Mouse (Mus musculus): ENCODE measurements around the gene Actrt2.

Gene Actrt2

DNA sequence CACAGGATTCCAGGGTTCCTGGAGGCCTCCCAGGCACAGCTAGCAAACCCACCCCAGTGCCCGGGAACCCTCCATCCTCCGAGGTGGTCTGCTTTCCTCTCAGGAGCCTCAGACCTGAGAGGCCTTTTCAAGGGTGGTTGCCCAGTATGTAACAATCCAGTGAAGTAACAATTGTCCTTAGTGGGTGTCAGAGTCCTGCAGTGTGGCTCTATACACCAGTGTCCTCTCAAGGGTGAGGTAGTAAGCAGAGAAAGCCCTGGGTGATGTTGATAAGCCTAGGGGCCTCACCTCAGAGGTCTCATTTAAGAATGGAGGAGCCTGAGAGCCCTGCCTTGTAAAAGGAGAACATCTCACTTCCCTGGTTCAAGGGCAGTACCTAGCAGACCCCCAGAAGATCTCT, at the start of gene Actrt2:
Gene Actrt2, minus strand, starts transcription at position 101 of the 400 bp plus-strand sequence.
- DNase-seq (ENCODE audit: low spot score) = no peak

DNA sequence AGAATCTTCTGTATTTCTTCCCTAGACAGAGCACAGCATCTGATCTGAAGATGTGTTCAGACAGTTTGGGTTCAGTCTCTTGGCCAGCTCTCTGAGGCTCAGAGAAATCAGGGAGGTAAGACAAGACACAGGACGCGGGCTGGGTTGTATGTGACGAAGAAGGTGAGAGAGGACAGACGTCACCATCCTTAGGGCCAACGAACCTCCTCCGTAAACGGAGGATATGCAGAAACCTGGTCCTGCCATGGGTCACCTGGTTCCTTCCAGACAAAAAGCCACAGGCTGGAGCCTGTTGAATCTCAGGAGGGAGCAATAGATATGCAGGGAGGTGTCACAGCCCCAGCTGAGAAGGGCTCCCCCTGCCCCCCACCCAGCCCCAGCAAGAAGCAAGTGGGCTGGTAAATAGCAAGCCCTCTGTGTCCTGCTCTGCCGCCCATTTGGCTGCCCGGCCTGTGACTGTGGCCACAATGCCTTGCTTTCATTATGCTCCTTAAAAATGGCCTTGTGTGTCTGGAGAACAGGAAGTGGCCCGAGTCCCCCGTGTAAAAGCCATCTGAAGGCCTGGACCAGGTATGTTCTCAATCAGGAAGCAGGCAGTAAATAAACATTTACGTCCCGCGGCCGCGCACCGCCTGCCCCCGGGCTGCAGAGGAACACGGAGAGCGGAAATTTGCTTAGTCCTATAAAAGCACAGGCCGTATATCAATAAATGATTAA, 41.9 kb upstream of the Actrt2 start:
- DNase-seq (ENCODE audit: low spot score) = no peak

DNA sequence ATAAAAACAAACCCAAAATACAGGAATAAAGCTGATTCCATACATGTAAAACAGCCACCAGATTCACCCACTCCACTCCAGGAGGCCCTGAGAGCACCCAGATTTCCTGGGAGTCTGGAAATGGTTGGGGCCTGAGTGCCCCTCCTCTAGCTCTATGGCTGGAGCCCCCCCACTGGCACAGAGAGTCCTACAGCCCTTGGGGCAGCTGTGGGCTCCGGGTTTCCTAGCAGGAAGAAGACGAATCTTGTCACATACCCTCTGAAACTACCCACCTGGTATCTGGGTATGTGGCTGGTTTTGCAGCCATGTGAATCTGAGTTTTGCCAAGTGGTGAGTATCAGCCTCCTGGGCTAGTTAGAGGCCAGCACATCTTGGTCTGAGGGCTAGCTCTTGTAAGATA, 41.1 kb upstream of the Actrt2 start:
- no peak for DNase-seq (ENCODE audit: low spot score)

DNA sequence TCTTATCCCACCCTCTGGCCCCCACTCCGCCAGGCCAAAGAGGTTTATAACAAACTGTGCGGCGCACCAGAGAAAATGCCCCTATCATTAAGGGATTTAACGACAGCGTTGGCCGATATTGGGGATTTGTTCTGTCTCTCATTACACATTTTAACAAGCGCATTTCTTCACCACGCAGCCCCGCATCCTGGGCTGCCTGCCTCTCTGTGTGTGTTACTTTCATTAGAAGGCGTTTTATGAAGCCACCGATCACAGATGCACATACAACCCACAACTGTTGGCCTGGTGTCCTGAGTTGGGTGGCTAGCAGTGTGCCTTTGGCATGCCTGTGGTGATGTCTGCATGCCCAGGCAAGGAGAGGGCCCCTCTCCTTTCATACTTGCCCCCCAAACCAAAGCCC, 40.6 kb upstream of the Actrt2 start:
- DNase-seq (ENCODE audit: low spot score) = no peak

DNA sequence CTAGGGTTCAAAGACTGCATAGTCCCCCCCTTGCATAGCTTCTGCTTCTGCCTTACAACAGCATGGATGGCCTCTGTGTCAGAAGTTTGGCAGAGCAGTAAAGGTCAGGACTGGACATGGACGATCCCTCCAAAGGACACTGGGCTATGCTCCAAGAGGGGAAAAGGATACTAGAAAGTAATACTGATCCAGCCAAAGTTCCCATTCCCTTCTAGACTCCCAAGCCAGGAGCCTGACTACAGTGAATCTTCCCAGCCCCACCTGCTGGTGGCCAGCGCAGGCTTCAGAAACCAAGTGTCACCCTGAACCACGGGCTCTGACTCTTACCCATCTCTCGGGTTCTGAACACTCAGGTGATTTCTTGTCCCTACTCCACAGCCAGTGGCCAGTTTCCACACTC, 39.9 kb upstream of the Actrt2 start:
- no peak for DNase-seq (ENCODE audit: low spot score)

DNA sequence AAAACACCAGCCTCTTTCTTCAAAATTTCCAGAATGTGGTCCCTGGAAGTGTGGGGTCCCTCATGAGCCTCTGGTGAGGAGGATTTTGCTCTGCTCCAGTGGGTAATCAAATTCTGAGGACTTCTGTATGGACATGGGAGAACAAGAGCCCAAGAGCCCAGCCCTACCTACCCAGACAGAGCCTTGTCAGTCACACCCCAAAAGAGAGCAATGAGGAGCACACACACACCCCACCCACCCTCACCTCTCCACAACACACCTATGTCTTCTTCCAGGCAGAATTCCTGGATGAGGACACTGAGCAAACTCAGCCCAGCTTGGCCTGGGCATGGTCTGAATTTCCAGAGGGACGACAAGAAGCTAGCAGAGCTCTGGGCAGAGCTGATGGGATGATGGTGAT, 38.8 kb upstream of the Actrt2 start:
- no peak for DNase-seq (ENCODE audit: low spot score)

DNA sequence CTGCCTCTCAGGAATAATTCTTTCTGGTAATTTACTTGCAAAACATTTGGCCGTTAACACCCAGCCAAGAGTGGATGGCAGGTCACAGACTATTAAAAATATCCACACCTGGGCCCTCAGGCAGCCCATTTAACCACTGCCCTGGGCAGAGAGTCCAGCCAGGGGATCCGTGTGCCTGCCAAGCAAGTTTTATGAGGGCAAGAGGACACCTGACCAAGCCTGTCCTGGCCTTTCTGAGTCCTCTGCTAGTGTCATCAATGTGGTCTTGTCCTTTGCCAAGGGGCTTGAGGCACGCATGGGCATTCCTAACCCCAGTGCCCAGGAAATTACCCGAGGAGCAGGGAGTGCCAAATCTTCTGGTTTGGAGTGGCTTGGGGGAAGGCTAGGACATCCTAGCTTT, 38.0 kb upstream of the Actrt2 start:
- DNase-seq (ENCODE audit: low spot score) = no peak

DNA sequence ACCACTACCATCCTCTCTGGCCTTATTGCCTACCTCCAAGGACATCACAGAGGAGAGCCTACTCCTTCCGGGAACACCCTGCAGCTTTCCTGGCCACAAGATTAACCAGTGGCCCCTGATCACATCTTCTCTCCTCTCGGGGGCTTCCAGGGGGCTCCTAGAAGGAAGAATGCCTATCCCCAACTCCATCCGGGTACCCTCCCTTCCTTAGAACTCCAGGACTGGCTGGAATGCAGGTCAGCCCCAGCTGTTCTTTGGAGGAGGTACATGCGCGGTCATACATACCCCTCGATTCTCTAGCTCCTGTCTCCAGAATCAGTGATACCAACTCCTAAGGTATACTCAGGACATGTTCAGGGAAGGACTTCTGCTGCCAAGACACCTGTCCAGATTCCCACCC, 37.4 kb upstream of the Actrt2 start:
- DNase-seq (ENCODE audit: low spot score) = no peak

DNA sequence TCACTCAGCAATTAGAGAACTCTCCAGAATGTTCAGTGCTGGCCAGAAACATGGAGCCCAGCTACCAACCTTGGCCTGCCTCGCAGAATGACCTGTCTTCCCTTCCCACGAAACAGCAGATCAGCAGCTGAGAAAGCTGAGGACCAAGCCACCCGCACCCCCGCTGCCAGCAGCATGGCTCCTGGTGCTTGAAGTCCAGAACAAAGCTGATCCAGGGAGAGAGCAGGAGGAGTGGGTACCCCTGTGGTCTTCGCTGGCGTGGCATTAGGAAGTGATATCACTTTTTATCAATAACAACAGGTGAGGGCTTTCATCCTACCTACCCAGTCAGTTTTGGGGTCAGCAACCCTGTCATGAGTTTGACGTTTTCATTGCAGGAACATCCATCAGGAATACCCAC, 36.9 kb upstream of the Actrt2 start:
- no peak for DNase-seq (ENCODE audit: low spot score)

DNA sequence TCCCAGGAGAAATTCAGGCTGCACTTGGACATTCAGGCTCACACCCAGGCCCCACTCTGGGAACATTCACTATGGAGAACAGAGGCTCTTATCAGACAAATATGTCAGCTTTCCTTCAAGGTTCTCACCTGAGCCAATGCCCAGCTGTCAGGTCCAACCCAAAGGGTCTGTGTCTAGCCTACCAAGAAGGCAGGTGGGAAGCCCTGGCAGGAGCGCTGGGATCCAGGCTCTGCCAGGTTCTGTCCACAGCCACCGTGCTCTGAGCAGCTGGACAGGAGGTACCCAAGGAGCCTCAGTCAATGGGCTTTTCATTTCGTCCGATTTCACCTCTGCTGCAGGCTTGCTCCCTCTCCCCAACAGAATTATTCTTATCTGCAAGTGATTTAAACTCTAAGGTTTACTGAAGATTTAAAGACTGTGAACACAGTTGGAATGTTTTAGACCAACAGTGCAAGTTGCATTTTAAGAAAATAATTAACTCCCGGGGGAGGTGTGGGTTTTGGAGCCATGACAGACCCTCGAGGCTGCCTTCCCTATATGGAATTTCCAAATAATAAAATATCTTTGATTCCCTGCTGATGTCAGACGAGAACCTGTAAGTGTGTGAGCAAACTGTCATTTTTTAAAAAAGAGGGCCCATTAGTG, 35.9 kb upstream of the Actrt2 start:
- DNase-seq (ENCODE audit: low spot score) = no peak

DNA sequence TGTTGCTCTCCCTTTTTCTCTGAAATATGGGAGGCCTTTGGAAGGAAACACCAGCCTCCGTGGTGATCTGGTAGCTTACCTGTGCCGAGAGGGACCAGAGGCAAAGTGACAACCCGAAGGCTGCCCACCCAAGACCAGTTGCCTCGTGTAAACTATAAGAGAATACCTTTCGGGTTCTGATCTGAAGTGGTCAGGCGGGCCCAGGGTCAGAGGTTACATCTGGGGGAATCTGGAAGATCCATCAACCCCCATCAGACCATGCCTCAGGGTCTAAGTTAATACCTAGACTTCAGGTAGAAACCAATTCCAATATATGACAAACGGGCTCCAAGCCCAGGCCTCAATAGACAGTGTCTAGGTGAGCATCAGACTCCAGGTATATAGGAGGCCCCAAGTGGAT, 35.3 kb upstream of the Actrt2 start:
- no peak for DNase-seq (ENCODE audit: low spot score)

DNA sequence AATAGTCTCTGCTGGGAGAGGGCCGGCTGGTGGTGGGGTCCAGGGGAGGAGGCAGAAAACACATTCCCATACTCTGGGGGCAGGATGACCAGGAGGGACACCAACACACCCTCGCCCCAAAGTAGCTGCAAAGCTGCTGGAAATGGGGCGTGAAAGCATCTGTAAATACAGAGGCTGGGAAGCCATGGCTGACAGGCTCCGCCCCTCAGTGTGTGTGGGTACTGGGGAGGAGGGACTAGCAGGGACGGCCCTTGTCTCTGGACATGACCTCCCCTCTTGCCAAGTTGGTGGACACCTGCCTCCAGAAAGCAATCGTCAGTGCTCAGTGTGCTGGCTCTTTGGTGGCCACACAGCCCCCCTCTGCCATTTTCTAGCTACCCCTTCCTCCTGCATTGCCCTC, 34.5 kb upstream of the Actrt2 start:
- no peak for DNase-seq (ENCODE audit: low spot score)

DNA sequence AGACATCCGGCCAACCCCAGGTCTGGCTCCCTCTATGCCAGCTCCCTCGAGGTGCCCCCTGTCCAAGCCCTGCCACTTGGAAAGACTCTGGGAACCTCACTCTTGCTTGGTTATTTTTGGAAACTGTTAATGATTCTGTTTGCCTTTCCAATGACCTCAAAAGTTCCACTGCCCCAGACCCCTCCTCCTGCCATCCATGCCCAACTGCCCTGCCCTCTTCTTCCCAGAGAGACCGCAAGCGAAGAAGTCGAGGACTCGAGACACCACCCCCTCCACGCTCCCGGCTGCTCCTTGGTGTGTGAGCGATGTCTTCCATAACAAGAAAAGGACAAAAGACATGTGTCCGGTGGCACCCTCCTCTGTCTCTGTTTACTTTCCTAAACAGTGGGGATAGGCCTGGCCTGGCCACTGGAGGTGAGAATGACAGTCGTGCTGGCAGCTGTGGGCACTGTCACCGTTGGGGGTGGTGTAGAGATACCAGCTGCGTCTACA, 33.3 kb upstream of the Actrt2 start:
- no peak for DNase-seq (ENCODE audit: low spot score)

DNA sequence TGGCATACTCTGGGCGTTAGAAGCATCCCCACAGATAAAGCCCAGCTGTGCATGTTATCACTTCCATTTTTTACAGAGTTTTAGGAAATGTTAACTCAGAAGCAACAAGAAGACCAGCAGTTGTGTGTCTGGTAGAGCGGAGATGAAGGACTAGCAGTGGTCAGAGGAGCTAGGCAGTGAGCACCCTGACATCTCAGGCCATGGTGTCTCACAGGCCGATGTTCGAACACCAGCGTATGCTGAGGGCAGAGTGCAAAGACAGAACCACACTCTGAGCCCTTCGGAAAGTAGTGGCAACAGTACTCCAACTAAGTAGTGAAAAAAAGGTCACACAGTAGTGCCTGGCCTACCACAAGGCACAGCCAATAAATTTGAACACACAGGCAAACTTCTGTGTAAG, 32.8 kb upstream of the Actrt2 start:
- no peak for DNase-seq (ENCODE audit: low spot score)

DNA sequence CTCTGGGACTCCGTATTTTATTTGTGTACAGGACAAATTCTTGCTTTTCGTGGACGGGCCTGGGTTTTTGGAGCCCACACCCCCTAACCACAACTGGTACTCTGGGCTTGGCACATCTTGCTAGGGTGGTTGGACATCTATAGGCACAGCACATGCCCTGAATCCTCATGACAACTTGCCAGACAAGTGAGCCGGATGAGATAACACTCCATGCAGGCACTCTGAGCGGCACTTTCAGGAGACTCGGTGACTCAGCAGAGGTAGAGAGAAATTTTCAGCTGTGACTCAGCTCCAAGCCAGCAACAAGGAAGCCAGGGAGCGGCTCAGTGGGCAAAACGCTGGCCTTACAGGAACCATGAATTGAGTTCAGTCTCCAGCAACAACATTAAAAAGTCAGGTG, 31.6 kb upstream of the Actrt2 start:
- DNase-seq (ENCODE audit: low spot score) = no peak

DNA sequence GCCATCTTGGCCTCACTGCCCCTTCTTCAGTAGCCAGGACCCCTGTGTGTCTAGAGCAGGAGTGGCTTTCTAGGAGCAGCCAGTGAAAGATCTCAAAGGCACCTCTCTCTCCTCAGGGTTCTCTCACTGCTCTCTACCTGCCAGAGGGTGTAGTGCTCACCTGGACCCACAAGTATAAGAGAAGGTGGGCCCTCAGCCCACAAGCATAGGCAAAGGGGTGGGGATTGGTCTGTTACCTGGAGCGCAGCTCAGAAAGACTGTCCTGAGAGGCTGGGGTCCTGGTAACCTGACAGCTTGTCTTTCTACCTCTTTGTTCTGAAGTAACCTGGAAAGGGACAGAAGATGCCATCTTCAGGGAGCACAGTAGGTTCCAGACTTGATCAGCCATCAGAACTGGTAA, 31.0 kb upstream of the Actrt2 start:
- no peak for DNase-seq (ENCODE audit: low spot score)

DNA sequence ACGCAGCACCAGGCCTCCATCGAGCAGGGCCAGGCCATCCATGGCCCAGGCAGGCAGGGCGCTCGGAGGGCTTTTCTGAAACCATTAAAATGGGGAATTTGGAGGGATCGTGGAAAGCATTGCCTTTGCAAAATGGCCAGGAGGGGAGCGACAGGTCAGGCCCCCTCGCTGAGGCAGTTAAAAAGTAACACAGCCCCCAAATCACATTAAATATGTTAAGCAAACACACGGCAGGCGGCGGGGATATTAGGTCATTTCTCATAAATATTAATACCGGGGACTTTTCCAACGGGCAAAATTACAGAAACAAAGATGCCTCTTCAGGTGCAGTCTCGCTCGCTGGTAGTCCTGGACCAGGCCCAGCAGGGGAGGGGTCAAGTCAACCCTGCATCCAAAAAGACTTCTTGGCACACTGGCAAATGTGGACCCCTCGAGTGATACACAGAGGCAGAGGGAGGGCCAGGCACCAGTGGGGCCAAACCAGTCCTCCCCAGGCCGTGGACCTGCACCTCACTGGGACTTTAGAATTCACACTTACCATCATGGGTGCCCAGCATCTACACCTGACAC, 30.4 kb upstream of the Actrt2 start:
- no peak for DNase-seq (ENCODE audit: low spot score)

DNA sequence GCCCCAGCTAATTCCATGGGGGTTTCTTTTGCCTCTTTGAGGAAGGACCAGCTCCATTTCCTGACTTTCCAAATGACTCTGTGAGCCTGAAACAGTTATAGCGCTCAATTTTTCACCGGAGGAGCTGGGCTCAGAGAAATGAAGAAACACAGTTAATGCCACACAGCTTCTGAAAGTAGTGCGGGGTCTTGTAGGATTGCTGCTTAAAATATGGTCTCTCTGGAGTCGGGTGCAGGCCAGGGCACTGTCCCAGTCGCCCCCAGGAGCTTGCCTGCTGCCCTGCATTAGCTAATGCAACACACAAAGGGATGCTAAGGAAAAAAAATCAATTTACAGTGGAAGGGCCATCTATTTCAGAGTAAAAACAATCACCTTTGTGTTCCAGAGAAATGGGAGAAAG, 29.8 kb upstream of the Actrt2 start:
- no peak for DNase-seq (ENCODE audit: low spot score)

DNA sequence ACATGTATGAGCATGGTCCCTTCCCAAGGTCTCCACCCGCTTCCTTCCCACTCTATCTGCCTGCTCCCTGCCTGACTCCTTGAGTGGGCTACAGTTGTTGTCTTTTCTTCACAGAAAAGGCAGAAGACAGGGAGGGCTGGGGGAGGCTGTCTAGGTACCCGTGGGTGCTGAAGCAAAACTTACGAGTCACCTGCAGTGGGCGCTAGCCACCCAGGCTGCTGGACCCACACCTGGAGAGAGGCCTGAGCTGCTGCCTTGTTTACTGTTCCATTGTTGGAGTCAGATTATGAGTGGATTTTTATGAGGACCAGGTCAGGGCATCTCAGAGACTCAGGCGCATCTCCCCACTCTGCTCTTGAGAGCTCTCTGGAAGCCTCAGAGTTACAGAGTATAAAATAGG, 28.9 kb upstream of the Actrt2 start:
- DNase-seq (ENCODE audit: low spot score) = no peak

DNA sequence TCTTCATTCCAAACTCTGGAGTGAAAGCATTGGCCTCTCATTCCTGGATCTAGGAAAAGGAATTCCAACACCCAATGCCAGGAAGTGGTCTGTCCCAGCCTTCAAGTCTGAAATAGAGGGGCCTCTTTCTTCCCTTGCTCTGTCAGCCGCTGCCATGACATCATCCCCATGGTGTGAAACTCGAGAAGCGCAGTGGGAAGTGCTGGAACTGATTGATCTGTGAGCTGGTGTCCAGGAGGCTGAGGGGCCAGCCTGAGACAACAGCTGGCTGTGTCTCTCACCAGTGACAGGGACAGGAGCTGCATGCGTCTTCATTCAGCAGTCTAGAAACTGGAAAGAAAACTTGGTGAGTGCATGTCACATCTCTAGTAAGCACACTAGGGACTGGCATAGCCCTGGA, 28.5 kb upstream of the Actrt2 start:
- no peak for DNase-seq (ENCODE audit: low spot score)

DNA sequence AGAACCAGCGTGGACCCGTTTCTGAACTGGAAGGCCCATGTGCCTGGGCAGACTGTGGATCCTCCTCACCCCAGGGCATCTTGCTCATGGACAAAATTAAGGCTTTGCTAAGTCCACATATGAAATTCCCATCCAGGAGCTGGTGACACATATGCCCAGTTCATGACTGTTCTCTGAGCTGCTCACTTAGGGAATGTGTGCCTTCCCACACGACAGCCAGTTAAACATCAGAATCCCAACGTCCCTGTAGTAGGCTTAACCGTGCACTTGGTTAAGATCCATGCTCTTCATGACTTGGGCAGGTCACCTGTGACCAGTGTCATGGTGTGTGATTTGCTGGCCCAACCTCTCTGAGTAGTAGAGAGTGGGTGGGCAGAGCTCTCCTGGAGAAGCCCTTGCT, 26.7 kb upstream of the Actrt2 start:
- DNase-seq (ENCODE audit: low spot score) = no peak

DNA sequence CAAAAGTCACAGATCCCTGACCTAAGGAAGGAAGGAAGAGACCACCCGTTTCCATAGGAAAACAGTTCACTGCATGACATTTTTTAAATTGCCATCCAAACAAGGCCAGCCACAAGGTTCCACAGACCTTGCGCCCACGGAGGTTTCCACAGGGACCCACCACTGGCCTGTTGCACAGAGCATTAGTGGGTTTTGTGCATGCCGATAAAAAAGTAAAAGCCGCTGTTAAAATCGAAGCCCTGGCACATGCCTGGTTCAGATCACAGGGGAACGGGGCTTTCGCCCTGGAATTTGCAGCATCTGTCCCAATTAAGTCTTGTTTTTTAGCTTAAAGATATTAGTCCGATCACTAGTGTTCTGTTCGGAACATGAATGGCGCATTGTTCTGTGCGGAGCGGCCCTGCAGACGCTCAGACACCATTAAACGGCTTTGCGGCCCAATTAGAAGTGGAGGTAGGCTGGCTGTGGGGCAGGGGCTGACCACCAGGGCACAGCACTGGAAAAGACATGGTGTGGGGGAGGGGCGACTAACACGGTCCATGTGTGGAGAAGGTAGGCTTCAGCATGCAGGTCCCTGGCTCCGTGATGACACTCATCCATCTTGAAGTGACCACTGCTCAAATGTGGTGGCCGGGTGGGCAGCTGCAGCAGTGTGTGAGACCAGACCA, 25.8 kb upstream of the Actrt2 start:
- DNase-seq (ENCODE audit: low spot score) = no peak
